Mouse (Mus musculus) splenic B cell, adult 2 months (primary cell): ENCODE data around the gene Tbc1d14.
A peak's percentile ranks its signal among the peaks of the same experiment; 100 is the strongest.

Experiments
- DNase-seq: peaks from one replicate; pipeline ENCODE4 v3.0.0-alpha.2; 2011; ENCODE audit warnings: low read depth, low spot score
- H3K27me3 ChIP-seq: 2 replicates; pipeline ENCODE4 v1.6.1; 2012; ENCODE audit warnings: mild to moderate bottlenecking, low read length, moderate library complexity, mixed read lengths; ENCODE audit not compliant: control insufficient read depth, poor library complexity, insufficient read depth, severe bottlenecking
- H3K36me3 ChIP-seq: 2 replicates; pipeline ENCODE4 v1.6.1; 2012; ENCODE audit warnings: mild to moderate bottlenecking, low read length, moderate library complexity, mixed read lengths; ENCODE audit not compliant: control insufficient read depth, poor library complexity, insufficient read depth, severe bottlenecking

The Tbc1d14 gene

DNA sequence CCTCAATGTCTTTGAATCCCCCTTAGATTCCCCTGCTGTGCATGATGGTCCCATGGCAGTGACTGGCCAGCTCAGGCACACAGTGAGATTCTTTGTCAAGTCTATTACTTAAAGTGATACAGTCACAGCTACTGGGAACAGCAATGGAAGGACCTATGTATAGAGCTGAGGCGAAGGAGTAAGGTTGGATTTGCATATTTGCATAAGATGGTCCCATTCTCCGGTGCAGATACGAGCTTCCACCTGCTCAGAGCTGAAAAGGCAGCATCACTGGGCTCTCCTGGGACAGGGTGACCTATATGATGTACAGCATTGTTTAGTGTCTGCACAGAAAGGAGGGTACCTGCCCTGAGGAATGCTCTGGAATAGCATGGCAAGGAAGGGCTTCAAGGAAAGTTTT is 1.3 kb upstream of the Tbc1d14 start:
- H3K27me3 ChIP-seq: no peaks in the 10 kb centered on the region
- H3K36me3 ChIP-seq: no peaks in the 10 kb centered on the region
- DNase-seq: no peak

DNA sequence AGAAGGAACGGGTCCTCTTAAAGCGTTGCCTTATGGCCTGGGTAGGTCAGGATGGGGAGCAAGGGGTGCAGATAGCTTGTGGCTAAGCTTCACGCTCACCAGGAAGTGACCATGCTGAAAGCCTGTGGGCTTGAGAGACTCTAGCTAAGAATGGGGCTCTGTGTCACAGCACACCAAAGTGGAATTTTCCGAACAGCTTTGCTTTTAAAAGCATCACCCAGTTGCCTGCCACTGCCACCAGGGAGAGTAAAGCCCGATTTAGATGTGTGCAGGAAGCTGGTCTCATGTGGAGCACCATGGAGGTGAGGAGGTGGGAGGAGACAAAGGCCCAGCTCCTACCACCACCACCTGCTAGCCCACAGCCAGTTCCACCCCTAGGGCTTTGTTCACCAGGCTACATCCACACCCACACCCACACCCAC is 2.6 kb downstream of the Tbc1d14 start:
- Histone ChIP-seq H3K27me3 (peaks cover 2% of the 10 kb centered on the region; the same call in 1 of the 2 replicates), H3K36me3 (no peaks in the 10 kb centered on the region)
- DNase-seq: no peak

DNA sequence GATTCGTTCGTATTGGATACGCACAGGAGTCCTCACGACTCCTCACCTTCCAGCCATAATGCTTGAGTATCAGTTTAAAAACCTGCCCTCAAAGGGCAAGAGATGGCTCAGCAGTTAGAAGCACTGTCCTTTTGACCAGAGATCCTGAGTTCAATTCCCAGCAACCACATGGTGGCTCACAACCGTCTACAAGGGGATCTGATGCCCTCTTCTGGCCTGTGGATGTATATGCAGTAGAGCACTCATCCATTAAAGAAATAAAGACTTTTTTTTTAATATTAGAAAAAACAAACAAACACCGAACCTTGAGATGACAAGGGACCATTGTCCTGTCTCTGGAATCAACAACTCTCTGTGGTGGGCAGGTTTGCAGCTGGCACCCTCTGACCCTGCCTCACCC is 8.8 kb downstream of the Tbc1d14 start:
- Histone ChIP-seq H3K27me3 (peaks cover 2% of the 10 kb centered on the region; the same call in 1 of the 2 replicates), H3K36me3 (no peaks in the 10 kb centered on the region)
- peak; percentile 72 for DNase-seq

DNA sequence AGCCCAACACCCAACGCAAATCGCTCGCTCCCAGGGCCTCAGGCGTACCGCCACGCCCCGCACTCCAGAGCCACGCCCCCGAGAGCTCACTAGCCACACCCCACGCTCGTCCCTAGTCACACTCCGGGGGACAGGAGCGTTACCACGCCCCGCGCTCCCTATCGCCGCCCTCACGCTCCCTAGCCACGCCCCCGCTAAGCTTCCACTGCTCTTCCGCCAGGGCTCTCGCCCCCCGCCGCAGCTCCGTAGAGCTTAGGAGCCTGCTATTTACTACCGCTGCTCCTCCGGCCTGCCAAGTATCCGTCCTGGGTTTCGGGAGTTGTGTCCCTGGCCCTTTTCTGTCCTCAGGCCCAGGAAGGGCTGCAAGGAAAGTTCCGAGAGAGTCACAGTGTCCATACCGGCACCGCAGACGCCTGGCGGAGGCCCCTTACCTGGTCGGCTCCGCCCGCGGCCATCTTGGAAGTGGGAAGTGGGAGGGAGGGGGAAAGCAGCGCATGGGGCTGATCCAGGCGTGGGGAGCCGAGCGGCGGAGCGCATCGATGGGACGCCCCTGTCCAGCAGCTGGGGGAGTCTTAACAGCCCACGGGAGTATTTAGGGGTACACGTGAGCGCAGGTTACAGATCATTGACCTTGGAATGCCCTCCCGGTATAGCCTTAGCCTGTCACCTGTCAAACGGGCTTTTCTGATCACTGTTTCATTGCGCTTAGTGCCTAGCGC is 11.0 kb downstream of the Tbc1d14 start:
- H3K36me3 ChIP-seq: no peaks in the 10 kb centered on the region
- DNase-seq: peak; percentile 100
- peaks cover 2% of the 10 kb centered on the region; the same call in 1 of the 2 replicates for H3K27me3 ChIP-seq

DNA sequence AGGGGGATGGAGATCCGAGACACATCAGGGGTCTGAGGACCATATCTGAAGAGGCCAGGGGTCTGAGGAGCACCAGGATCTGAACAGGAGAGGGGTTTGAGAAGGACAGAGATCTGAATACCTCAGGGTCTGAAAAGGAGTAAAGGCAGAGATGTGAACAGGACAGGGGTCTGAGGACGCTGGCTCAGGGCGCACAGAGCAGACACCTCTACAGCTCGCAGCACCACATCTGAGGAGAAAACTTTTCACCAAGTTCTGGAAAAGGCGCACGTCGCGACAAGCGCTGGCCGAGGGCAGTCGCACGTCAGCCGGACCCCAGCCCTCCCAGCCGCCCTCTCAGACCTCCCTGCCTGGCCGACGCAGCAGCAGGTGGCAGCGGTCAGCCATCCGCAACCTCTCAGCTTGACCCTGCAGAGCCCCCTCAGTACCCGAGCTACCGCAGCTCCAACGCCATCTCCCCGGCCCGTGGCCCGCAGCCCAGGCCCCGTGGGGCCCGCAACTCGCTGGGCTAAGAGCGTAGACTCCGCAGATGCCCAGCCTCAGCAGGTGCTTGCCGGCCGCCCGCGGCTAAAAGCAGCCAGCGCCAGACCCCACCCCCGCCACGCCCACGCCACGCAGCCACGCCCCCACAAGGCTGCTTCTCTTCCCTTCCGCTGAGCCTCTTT is 11.7 kb downstream of the Tbc1d14 start:
- DNase-seq: no peak
- Histone ChIP-seq H3K27me3 (peaks cover 2% of the 10 kb centered on the region; the same call in 1 of the 2 replicates), H3K36me3 (no peaks in the 10 kb centered on the region)

DNA sequence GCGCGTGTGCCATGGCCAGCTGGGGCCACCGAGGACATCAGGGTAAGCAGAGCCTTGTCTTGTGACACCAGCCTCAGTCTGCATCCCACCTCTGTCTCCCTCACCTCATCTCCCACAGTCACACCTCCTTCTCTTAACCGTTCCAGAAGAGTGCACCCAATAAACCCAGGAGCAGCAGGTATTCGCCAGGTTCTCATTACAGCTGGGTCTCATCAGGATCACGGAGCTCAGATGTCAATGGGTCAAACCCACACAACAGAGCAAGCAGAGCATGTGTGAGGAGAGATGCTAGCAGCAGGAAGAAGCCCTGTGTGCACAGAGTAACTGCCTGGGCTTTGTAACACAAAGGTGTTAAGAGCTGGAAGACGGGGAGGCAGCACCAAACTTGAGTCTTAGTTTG is 13.1 kb downstream of the Tbc1d14 start:
- Histone ChIP-seq H3K27me3 (no peaks in the 10 kb centered on the region), H3K36me3 (no peaks in the 10 kb centered on the region)
- no peak for DNase-seq

DNA sequence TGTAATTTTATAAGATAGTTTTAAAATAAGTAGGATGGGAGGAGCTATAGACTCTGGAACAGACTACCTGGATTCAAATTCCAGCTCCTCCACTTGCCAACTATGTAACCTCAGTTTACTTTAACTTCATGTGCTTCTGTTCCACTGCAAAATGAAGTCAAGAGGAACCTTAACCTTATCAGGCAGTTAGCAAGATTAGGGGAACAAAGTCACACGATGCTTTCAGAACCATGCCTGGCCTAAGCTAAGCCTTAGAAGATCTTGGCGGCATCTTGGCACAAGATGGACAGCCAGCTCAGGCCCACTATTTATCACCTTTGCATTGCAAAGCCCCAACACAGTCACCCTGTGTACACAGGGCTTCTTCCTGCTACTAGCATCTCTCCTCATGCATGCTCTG is 14.1 kb downstream of the Tbc1d14 start:
- no peak for DNase-seq
- H3K36me3 ChIP-seq: no peaks in the 10 kb centered on the region
- H3K27me3 ChIP-seq: no peaks in the 10 kb centered on the region

DNA sequence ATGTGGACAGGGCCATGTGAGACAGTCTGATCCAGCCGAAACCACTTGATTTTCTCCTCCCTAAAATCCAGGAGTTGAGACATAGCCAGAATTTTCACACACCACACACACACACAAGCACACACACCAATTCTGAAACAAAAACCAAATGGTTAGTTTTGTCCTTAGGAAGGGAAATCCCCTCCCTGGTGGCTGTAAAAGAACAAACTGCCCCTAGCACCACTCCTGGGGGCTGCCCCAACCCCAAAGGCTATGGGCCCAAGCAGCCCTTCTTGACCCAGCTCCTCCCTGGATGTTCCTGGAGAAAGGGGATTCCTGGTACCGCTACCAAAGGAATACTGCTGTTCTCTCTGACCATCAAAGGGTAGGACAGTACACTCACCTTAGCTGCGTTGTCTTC is 16.6 kb downstream of the Tbc1d14 start:
- Histone ChIP-seq H3K27me3 (no peaks in the 10 kb centered on the region), H3K36me3 (no peaks in the 10 kb centered on the region)
- DNase-seq: no peak

DNA sequence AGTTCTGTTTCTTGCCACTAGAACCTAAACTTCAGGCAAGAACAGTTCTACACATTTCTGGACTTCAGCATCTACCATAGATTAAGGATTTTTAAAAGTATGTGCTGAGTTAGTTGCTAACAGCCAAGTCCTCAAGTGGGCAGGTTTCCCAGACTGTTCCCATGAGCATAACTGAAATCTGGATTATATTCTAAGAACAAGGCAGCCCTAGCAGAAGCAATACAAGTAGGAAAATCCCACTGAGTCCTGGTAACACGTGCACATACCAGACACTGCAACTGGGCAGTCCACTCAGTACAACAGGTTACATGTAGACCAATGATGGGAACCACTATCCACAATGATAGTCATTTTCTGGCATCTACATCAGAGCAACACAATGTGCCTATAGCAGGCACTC is 17.3 kb downstream of the Tbc1d14 start:
- Histone ChIP-seq H3K27me3 (no peaks in the 10 kb centered on the region), H3K36me3 (peaks cover 3% of the 10 kb centered on the region; the same call in 1 of the 2 replicates)

DNA sequence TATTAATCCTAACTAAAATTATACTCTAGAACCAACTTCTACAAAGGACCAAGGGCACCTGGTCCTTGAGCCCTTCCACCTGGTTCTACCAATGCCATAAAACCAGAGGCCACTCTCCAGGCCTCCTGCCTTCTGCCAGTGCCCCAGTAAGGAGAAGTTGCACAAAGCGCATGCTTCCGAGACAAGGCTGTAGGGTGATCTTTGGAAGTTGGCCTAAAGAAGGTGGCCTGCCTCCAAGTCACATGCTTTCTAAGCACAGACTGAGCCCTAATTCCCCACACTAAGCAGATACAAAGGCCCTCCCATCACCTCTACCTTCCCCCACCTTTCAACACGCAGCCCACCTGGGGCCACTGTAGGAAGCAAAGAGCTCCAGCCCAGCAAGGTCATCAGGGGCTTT is 17.8 kb downstream of the Tbc1d14 start:
- no peak for DNase-seq
- Histone ChIP-seq H3K27me3 (no peaks in the 10 kb centered on the region), H3K36me3 (peaks cover 3% of the 10 kb centered on the region; the same call in 1 of the 2 replicates)

More for the DNA sequence above, 17.3 kb downstream of the Tbc1d14 start:
- DNase-seq: no peak

DNA sequence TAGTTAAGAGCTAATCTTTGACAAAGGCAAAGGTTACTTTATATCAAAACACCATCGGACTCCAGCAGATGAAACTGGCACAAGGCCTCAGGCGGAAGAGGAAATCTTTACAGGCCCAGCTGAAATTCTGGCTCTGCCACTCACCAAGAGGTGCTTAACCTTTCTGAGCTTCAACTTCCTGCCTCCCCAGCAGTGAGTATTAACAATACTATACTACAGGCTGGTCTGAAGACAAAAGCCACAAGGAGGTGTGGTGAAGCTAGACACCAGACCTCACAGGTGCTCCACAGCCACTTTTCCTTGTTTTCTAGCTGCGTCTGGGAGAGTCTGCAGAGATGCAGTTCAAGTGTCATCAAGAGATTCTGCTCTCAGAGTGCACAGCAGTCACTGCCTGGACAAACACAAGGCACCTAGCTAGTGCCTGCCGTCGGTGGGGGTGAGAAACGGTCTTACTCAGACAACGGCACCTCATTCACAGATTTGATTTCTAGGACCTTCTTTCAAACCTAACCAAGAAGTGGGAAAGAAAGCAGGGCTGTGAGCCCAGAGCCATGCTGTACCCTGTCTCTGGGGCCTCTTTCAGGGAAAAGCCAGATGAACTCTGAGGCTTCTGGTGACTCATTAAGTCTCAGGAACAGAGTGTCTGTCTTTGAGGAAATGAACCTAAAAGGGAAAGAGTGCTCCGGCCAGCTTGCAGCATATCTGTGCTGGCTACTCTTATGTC is 18.8 kb downstream of the Tbc1d14 start:
- no peak for DNase-seq
- peaks cover 3% of the 10 kb centered on the region; the same call in 1 of the 2 replicates for H3K36me3 ChIP-seq
- no peaks in the 10 kb centered on the region for H3K27me3 ChIP-seq

DNA sequence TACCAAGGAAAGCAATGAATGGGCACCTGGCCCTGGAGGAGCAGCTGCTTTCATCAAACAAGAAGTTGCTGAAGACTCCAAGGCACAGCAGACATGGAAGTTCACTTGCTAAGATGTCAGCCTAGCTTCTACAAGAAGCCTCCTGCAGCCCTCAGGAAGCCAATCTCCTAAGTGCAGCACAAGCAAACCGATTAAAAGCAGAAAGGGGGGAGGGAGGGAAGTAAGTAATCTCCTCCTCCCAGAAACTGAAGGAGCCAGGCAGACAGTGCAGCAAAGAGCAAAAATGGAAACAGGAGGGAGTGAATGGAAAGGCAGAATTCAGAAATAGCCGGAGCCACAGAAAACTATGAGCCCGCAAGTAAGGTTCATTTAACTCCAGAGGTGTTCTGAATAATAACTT is 19.7 kb downstream of the Tbc1d14 start:
- no peaks in the 10 kb centered on the region for H3K27me3 ChIP-seq
- no peak for DNase-seq
- peaks cover 3% of the 10 kb centered on the region; the same call in 1 of the 2 replicates for H3K36me3 ChIP-seq

DNA sequence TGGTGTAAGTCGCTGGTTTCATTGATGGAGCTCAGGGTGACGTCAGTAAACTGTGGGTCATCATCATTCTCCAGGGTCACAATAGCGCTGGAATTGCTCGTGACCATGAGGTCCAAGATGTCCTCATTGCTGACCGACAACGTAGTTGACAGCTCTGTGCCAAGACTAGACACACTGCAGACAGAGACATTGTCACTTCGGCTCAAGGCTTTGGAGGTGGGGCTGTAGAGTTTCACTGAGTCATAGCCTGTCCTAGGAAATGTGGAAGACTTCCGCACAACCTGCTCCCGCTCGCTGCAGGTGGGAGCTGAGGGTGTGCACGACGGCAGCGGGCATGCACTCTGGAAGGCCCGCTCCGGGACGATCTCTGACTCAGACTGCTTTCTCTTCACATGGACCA is 21.7 kb downstream of the Tbc1d14 start:
- no peak for DNase-seq
- peaks cover 3% of the 10 kb centered on the region; the same call in 1 of the 2 replicates for H3K36me3 ChIP-seq
- no peaks in the 10 kb centered on the region for H3K27me3 ChIP-seq

DNA sequence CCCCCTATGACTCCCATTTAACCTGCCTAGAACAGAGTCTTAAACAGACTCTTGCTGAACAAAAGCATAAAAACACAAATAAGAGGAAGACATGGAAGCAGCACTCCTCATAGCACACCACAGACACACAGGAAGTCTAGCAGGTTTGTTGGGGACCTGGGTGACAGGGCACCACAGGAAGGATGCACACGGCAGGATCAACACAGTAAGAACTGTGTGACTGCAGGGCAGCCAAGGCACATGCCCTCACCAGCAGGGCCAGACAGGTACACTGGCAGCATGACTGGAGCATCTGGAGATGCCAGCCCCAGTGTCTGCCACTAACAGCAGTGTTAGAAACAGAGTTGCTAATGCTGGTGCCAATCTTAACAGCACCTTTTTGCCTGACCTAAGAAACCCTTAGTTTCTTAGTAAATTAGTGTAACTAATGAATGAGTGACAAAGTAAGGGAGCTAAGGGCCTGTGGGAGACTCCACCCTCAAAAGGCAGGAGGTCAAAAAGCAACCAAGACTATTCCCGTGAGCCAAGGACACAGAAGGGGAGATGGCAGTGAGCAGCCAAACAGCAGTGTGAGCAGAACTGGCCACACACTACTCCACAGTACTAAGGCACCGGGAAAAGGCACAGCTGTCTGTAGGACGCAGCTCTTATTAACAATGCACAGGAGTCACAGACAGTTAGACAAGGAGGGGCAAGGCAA is 22.4 kb downstream of the Tbc1d14 start:
- no peak for DNase-seq
- Histone ChIP-seq H3K27me3 (no peaks in the 10 kb centered on the region), H3K36me3 (peaks cover 3% of the 10 kb centered on the region; the same call in 1 of the 2 replicates)
